Mouse (Mus musculus): ENCODE measurements around the gene Pomt1. TPM values are rescaled to one million over a fixed set of nuclear protein-coding genes. Genes with fewer than 3 reads are reported as not detected.

Pomt1 gene
- total and polyA plus RNA-seq, 2 experiments from 2014 or later, result 6.7 to 19.8 TPM

GRCm38 (mm10) chr2:32222057-32222456, 14.3 kb upstream of the Pomt1 start:
- no peaks in the 10 kb centered on the region for H3K27me3 ChIP-seq (ENCODE audit: control insufficient read depth, insufficient read depth, low read length)
- no peaks in the 10 kb centered on the region for H3K9me3 ChIP-seq (replicated peaks; ENCODE audit: control insufficient read depth, low read length)
- H3K36me3 ChIP-seq (replicated peaks; ENCODE audit: control insufficient read depth, insufficient read depth, low read length), result peaks cover 100% of the 10 kb centered on the region
- no peaks in the 10 kb centered on the region for H3K4me1 ChIP-seq (ENCODE audit: control insufficient read depth, insufficient read depth)
- no peak for DNase-seq (ENCODE audit: low spot score)
- no peak overlapping the region for H3K9ac ChIP-seq (replicated peaks; ENCODE audit: low read depth, low read length)
- no peak for ATAC-seq (ENCODE audit: insufficient read depth, low read depth)
- no peak overlapping the region for H3K27ac ChIP-seq (ENCODE audit: low read depth)
- TF ChIP-seq EP300 (IDR thresholded peaks at IDR 0.05; ENCODE audit: low read depth) (no peak), CTCF (IDR thresholded peaks at IDR 0.05; ENCODE audit: low read depth) (no peak)
- H3K4me3 ChIP-seq (ENCODE audit: low read depth, low read length), result no peak overlapping the region
- no peak overlapping the region for H3K4me2 ChIP-seq (ENCODE audit: low read depth, low read length)
- WGBS, result 76% methylated on average over 10 of the region's 10 CpGs

GRCm38 (mm10) chr2:32235433-32235832, 957 bp upstream of the Pomt1 start:
- DNase-seq (ENCODE audit: low spot score), result no peak
- Histone ChIP-seq H3K4me1 (ENCODE audit: control insufficient read depth, insufficient read depth) (peaks cover 15% of the 10 kb centered on the region), H3K36me3 (replicated peaks; ENCODE audit: control insufficient read depth, insufficient read depth, low read length) (peaks cover 39% of the 10 kb centered on the region), H3K4me2 (ENCODE audit: low read depth, low read length) (peak overlapping the region; percentile 94), H3K4me3 (ENCODE audit: low read depth, low read length) (peak overlapping the region; percentile 68), H3K9me3 (replicated peaks; ENCODE audit: control insufficient read depth, low read length) (no peaks in the 10 kb centered on the region), H3K27ac (ENCODE audit: low read depth) (peak overlapping the region; percentile 91; the same call in 1 of the 2 replicates), H3K9ac (replicated peaks; ENCODE audit: low read depth, low read length) (peak overlapping the region; percentile 67), H3K27me3 (ENCODE audit: control insufficient read depth, insufficient read depth, low read length) (no peaks in the 10 kb centered on the region)
- TF ChIP-seq EP300 (IDR thresholded peaks at IDR 0.05; ENCODE audit: low read depth) (no peak), CTCF (IDR thresholded peaks at IDR 0.05; ENCODE audit: low read depth) (no peak)
- 31% methylated on average over 7 of the region's 7 CpGs for WGBS
- no peak for ATAC-seq (ENCODE audit: insufficient read depth, low read depth)

- ATAC-seq (ENCODE audit: insufficient read depth, low read depth) (peak; percentile 31), DNase-seq (ENCODE audit: low spot score) (peak; percentile 73)
- Histone ChIP-seq H3K27ac (ENCODE audit: low read depth) (peak overlapping the region; percentile 91), H3K9ac (replicated peaks; ENCODE audit: low read depth, low read length) (peak overlapping the region; percentile 67), H3K9me3 (replicated peaks; ENCODE audit: control insufficient read depth, low read length) (no peaks in the 10 kb centered on the region), H3K4me3 (ENCODE audit: low read depth, low read length) (peak overlapping the region; percentile 68), H3K27me3 (ENCODE audit: control insufficient read depth, insufficient read depth, low read length) (no peaks in the 10 kb centered on the region), H3K4me2 (ENCODE audit: low read depth, low read length) (peak overlapping the region; percentile 94), H3K4me1 (ENCODE audit: control insufficient read depth, insufficient read depth) (peaks cover 15% of the 10 kb centered on the region), H3K36me3 (replicated peaks; ENCODE audit: control insufficient read depth, insufficient read depth, low read length) (peaks cover 24% of the 10 kb centered on the region)
- TF ChIP-seq CTCF (IDR thresholded peaks at IDR 0.05; ENCODE audit: low read depth), result peak; percentile 41
- no peak for TF ChIP-seq EP300 (IDR thresholded peaks at IDR 0.05; ENCODE audit: low read depth)
- 0% methylated on average over 20 of the region's 20 CpGs for WGBS
Measured at GRCm38 (mm10) chr2:32236760-32237487, 534 bp downstream of the Pomt1 start.

DNA sequence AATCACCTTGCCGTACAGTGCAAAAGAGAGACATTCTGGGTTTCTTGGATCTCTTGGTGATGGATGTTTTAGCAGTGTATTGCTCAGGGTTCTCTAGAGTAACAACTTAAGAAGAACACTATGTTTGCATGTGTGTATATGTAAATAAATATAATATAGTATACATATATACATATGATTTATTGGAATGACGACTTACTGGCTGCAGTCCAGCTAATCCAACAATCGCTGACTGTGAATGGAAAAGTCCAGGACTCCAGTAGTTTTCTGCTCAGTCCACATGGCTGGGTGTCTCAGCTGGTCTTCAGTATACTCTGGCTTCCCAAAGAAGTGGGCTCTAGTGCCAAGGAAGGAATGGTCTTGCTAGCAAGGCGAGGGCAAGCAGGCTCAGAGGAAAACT, 1.2 kb downstream of the Pomt1 start:
- H3K9me3 ChIP-seq (replicated peaks; ENCODE audit: control insufficient read depth, low read length), result no peaks in the 10 kb centered on the region
- no peak for ATAC-seq (ENCODE audit: insufficient read depth, low read depth)
- no peak for DNase-seq (ENCODE audit: low spot score)

GRCm38 (mm10) chr2:32238708-32239435, 2.5 kb downstream of the Pomt1 start:
- no peaks in the 10 kb centered on the region for H3K27me3 ChIP-seq (ENCODE audit: control insufficient read depth, insufficient read depth, low read length)
- H3K4me2 ChIP-seq (ENCODE audit: low read depth, low read length), result no peak overlapping the region
- H3K27ac ChIP-seq (ENCODE audit: low read depth), result no peak overlapping the region
- H3K4me3 ChIP-seq (ENCODE audit: low read depth, low read length), result no peak overlapping the region
- peaks cover 15% of the 10 kb centered on the region for H3K4me1 ChIP-seq (ENCODE audit: control insufficient read depth, insufficient read depth)
- WGBS, result 90% methylated on average over 9 of the region's 9 CpGs
- DNase-seq (ENCODE audit: low spot score) (no peak), ATAC-seq (ENCODE audit: insufficient read depth, low read depth) (no peak)
- no peaks in the 10 kb centered on the region for H3K9me3 ChIP-seq (replicated peaks; ENCODE audit: control insufficient read depth, low read length)
- peaks cover 17% of the 10 kb centered on the region for H3K36me3 ChIP-seq (replicated peaks; ENCODE audit: control insufficient read depth, insufficient read depth, low read length)
- H3K9ac ChIP-seq (replicated peaks; ENCODE audit: low read depth, low read length), result no peak overlapping the region
- TF ChIP-seq CTCF (IDR thresholded peaks at IDR 0.05; ENCODE audit: low read depth) (no peak), EP300 (IDR thresholded peaks at IDR 0.05; ENCODE audit: low read depth) (no peak)

More for the DNA sequence above, 1.2 kb downstream of the Pomt1 start:
- Histone ChIP-seq H3K4me1 (ENCODE audit: control insufficient read depth, insufficient read depth) (peaks cover 15% of the 10 kb centered on the region), H3K4me3 (ENCODE audit: low read depth, low read length) (peak overlapping the region; percentile 68), H3K9ac (replicated peaks; ENCODE audit: low read depth, low read length) (peak overlapping the region; percentile 67; the same call in 1 of the 2 replicates), H3K4me2 (ENCODE audit: low read depth, low read length) (peak overlapping the region; percentile 94), H3K27me3 (ENCODE audit: control insufficient read depth, insufficient read depth, low read length) (no peaks in the 10 kb centered on the region), H3K36me3 (replicated peaks; ENCODE audit: control insufficient read depth, insufficient read depth, low read length) (peaks cover 21% of the 10 kb centered on the region), H3K27ac (ENCODE audit: low read depth) (no peak overlapping the region)
- 33% methylated on average over 4 of the region's 4 CpGs for WGBS
- TF ChIP-seq EP300 (IDR thresholded peaks at IDR 0.05; ENCODE audit: low read depth), result no peak
- TF ChIP-seq CTCF (IDR thresholded peaks at IDR 0.05; ENCODE audit: low read depth), result no peak
